Mouse (Mus musculus) liver, postnatal 0 days (tissue): Measurements from ENCODE around the gene Rbfox2. TPM values are rescaled to one million over a fixed set of nuclear protein-coding genes. Genes with fewer than 3 reads are reported as not detected.

ENCODE experiments used
- ATAC-seq: fragments of 200-750 bp; cut with Nextera tagmentation; 2 replicates; pipeline ENCODE4 v1.8.0; 2017; ENCODE audit warnings: mild to moderate bottlenecking, moderate library complexity
- DNase-seq: peaks from one replicate; pipeline ENCODE4 v3.0.0-alpha.2; 2016
- H3K27ac ChIP-seq: fragments of 300-500 bp; sonication (generic); 2 replicates; pipeline ENCODE4 v1.5.1; 2014; ENCODE audit warnings: antibody characterized with exemption, moderate library complexity, mild to moderate bottlenecking, low read depth
- H3K27me3 ChIP-seq: fragments of 300-500 bp; sonication (generic); 2 replicates; pipeline ENCODE4 v1.6.1; 2014; ENCODE audit warnings: low read length, control low read depth, mixed read lengths; ENCODE audit not compliant: insufficient read depth
- H3K36me3 ChIP-seq: fragments of 300-500 bp; sonication (generic); replicated peaks from 2 replicates; pipeline ENCODE4 v1.6.1; 2014; ENCODE audit warnings: mild to moderate bottlenecking, control low read depth, low read length, moderate library complexity, mixed read lengths; ENCODE audit not compliant: insufficient read depth
- H3K4me1 ChIP-seq: fragments of 300-500 bp; sonication (generic); 2 replicates; pipeline ENCODE4 v1.6.1; 2014; ENCODE audit warnings: antibody characterized with exemption, mild to moderate bottlenecking, control low read depth; ENCODE audit not compliant: insufficient read depth
- H3K4me2 ChIP-seq: fragments of 300-500 bp; sonication (generic); 2 replicates; pipeline ENCODE4 v1.6.1; 2014; ENCODE audit warnings: low read depth, mild to moderate bottlenecking, low read length, moderate library complexity, mixed read lengths
- H3K4me3 ChIP-seq: fragments of 300-500 bp; sonication (generic); 2 replicates; pipeline ENCODE4 v1.5.1; 2014; ENCODE audit warnings: low read depth, low read length
- H3K9ac ChIP-seq: fragments of 300-500 bp; sonication (generic); replicated peaks from 2 replicates; pipeline ENCODE4 v1.6.1; 2014; ENCODE audit warnings: mild to moderate bottlenecking, moderate library complexity
- H3K9me3 ChIP-seq: fragments of 300-500 bp; sonication (generic); 2 replicates; pipeline ENCODE4 v1.6.1; 2016; ENCODE audit warnings: mild to moderate bottlenecking, control low read depth, low read length, mixed read lengths
- CTCF ChIP-seq: sonication (generic); IDR thresholded peaks from 2 replicates; pipeline ENCODE4 v1.5.1; 2016; ENCODE audit warnings: antibody characterized with exemption, low read depth
- EP300 ChIP-seq: IDR thresholded peaks from 2 replicates; pipeline ENCODE4 v1.6.1; 2016; ENCODE audit warnings: antibody characterized with exemption, low read depth, mild to moderate bottlenecking
- WGBS: fragments of 180-500 bp; shearing (Covaris S2); extraction: QIAGEN DNeasy Blood & Tissue Kit; methylation state at CpG from one replicate; pipeline ENCODE4 v1.1.7; 2014; ENCODE audit not compliant: insufficient replicate concordance; 5-methylcytosine and 5-hydroxymethylcytosine counted together
- polyA plus RNA-seq: library from polyadenylated mRNA; unstranded; fragments of >200 nt; fragmentation: Nextera tagmentation; extraction: Ambion mirVana; gene quantifications from 2 replicates; pipeline ENCODE4 v1.2.1, GENCODE M21; 2015

The Rbfox2 gene
- polyA plus RNA-seq, 1 experiment from 2014 or later: 6.9 TPM

DNA sequence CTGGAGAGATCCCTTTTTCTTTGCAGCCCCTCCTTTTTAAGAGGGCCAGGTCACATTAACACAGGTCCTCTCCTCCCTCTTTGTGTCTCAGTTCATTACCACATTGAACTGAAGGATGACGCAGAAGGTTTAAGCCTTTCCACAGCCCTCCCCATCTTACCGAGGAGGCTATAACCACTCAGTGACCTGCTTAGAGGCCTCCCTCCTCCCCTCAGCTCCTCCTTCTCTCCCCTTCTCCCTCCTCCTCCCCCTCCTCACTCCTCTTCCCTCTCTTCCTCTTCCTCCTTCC, 269.9 kb downstream of the Rbfox2 start:
- no peak for DNase-seq
- Histone ChIP-seq H3K9me3 (no peaks in the 10 kb centered on the region), H3K4me3 (no peak overlapping the region), H3K36me3 (no peaks in the 10 kb centered on the region), H3K4me1 (no peaks in the 10 kb centered on the region), H3K27me3 (no peaks in the 10 kb centered on the region), H3K9ac (no peak overlapping the region), H3K4me2 (no peak overlapping the region), H3K27ac (peak overlapping the region; percentile 51)
- no peak for ATAC-seq
- no peak for TF ChIP-seq CTCF
- no peak for TF ChIP-seq EP300
- 57% methylated on average over 2 of the region's 2 CpGs for WGBS

GRCm38 (mm10) chr15:77036320-77036988, 270.4 kb downstream of the Rbfox2 start:
- H3K9ac ChIP-seq: no peak overlapping the region
- no peak for ATAC-seq
- no peak overlapping the region for H3K4me2 ChIP-seq

DNA sequence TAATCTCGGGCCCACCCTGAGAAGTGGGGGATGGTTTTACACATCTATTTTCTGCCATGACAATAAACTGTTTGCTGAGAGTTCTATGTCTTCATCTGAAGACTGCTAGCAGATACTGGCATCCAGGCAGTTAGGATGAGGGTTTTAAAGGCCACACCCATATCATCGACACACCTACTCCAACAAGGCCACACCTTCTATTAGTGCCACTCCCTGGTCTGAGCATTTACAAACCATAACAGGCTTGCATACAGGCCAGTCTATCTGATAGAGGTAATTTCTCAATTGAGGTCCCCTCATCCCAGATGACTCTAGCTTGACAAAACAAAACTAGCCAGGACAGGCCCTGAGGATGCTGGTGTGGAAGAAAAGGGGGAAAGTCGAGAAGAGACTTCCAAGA, 271.2 kb downstream of the Rbfox2 start:
- H3K9me3 ChIP-seq: no peaks in the 10 kb centered on the region
- DNase-seq: no peak
- H3K4me3 ChIP-seq: no peak overlapping the region
- no peak for ATAC-seq
- H3K4me1 ChIP-seq: no peaks in the 10 kb centered on the region
- TF ChIP-seq CTCF (no peak), EP300 (no peak)
- WGBS: 62% methylated on average over 3 of the region's 3 CpGs
- no peaks in the 10 kb centered on the region for H3K36me3 ChIP-seq
- no peak overlapping the region for H3K27ac ChIP-seq
- H3K27me3 ChIP-seq: no peaks in the 10 kb centered on the region
- H3K9ac ChIP-seq: no peak overlapping the region
- no peak overlapping the region for H3K4me2 ChIP-seq

More at GRCm38 (mm10) chr15:77036320-77036988, 270.4 kb downstream of the Rbfox2 start:
- Histone ChIP-seq H3K27ac (peak overlapping the region; percentile 51; the same call in 1 of the 2 replicates), H3K27me3 (no peaks in the 10 kb centered on the region), H3K9me3 (no peaks in the 10 kb centered on the region), H3K4me3 (no peak overlapping the region), H3K36me3 (no peaks in the 10 kb centered on the region), H3K4me1 (no peaks in the 10 kb centered on the region)
- TF ChIP-seq EP300 (no peak), CTCF (no peak)
- no peak for DNase-seq
- WGBS: 65% methylated on average over 11 of the region's 11 CpGs

DNA sequence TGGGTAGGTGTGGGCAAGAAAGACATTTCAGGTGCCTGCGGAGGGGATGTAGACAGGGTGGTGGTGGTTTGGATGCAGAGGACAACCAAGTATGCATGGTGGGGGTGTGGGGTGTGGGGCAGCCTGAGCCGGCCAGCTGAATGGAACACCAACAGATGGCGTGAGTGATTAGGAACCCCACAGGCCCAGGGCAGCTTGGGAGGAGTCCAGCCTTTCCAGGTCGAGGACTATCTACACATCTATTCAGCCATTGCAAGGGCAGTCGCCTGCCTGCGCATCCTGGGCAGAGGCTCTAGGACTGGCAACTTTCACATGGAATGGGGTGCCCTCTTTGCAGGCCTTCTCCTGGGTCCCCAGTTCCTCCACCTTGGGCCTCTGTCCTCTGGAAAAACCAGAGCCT, 272.3 kb downstream of the Rbfox2 start:
- Histone ChIP-seq H3K4me1 (no peaks in the 10 kb centered on the region), H3K4me3 (no peak overlapping the region), H3K36me3 (no peaks in the 10 kb centered on the region), H3K4me2 (no peak overlapping the region), H3K9me3 (no peaks in the 10 kb centered on the region), H3K27ac (no peak overlapping the region), H3K27me3 (no peaks in the 10 kb centered on the region), H3K9ac (no peak overlapping the region)
- WGBS: 70% methylated on average over 6 of the region's 6 CpGs
- DNase-seq: no peak
- no peak for TF ChIP-seq CTCF
- no peak for TF ChIP-seq EP300
- no peak for ATAC-seq

- Histone ChIP-seq H3K9ac (no peak overlapping the region), H3K27me3 (no peaks in the 10 kb centered on the region), H3K27ac (no peak overlapping the region), H3K9me3 (no peaks in the 10 kb centered on the region), H3K4me1 (no peaks in the 10 kb centered on the region), H3K4me2 (no peak overlapping the region), H3K4me3 (no peak overlapping the region), H3K36me3 (no peaks in the 10 kb centered on the region)
- TF ChIP-seq EP300 (no peak), CTCF (no peak)
- ATAC-seq: no peak
- WGBS: 69% methylated on average over 3 of the region's 3 CpGs
- no peak for DNase-seq
Observed at GRCm38 (mm10) chr15:77031271-77031670, 275.5 kb downstream of the Rbfox2 start.

DNA sequence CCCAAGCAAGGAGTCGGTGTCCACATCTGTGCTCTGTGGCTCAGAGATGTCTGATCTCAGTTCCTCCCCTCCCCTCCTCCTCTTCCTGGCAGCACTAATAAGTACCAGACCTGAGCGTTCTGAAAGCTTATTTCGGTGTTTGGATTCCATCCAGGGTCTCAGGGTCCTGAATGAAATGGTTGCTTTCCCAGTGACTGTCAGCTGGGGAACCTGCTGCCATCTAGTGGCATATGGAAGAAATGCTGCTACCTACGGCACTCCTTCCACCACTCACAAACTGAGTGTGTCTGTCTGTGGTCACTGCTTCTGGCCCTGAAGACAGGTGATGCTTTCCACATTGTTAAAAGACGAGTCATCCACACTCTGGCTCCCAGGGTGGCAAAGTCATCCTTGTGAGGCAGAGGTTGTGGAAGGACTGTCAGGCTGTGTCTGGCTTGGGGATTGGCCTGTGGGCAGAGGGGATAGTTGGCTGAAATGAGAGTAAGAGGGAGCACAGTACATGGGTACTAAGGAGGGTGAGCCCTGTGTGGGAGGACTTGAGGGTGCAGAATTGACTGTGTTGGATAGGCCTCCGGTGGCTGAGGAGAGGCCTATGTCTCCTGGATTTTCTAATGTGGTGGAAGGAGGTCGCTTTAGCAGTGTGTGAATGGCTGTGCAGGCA, 277.3 kb downstream of the Rbfox2 start:
- 32% methylated on average over 7 of the region's 7 CpGs for WGBS
- DNase-seq (peak; percentile 38), ATAC-seq (no peak)

More for the DNA sequence above, 277.3 kb downstream of the Rbfox2 start:
- H3K4me1 ChIP-seq: no peaks in the 10 kb centered on the region
- no peaks in the 10 kb centered on the region for H3K36me3 ChIP-seq
- H3K4me3 ChIP-seq: no peak overlapping the region
- no peaks in the 10 kb centered on the region for H3K27me3 ChIP-seq
- no peak overlapping the region for H3K27ac ChIP-seq
- no peaks in the 10 kb centered on the region for H3K9me3 ChIP-seq
- TF ChIP-seq CTCF (peak; percentile 85), EP300 (no peak)
- H3K4me2 ChIP-seq: no peak overlapping the region
- H3K9ac ChIP-seq: no peak overlapping the region

Other genes with a start within 250 kb of the Rbfox2 start
- 17.6 and 20.8 TPM in 2 replicates for gene Apol7a, start 92.1 kb upstream of the Rbfox2 start, polyA plus RNA-seq
- gene Apol9a, start 104.1 kb upstream of the Rbfox2 start, polyA plus RNA-seq: 0.34 and 0.81 TPM in 2 replicates
- not detected in 2 replicates for gene Apol7b, start 140.5 kb upstream of the Rbfox2 start, polyA plus RNA-seq
- gene Apol10a, start 170.0 kb upstream of the Rbfox2 start, polyA plus RNA-seq: not detected in 2 replicates
- gene Apol11a, start 201.3 kb upstream of the Rbfox2 start, polyA plus RNA-seq: not detected in 2 replicates
- not detected in 2 replicates for gene Apol7c, start 226.3 kb upstream of the Rbfox2 start, polyA plus RNA-seq